Mouse (Mus musculus): ENCODE measurements around the gene Gsn. TPM values are rescaled to one million over a fixed set of nuclear protein-coding genes. Genes with fewer than 3 reads are reported as not detected.
A peak's percentile ranks its signal among the peaks of the same experiment; 100 is the strongest.

Gene Gsn
- polyA plus RNA-seq, 1 experiment from 2014 or later: 72.4 TPM

GRCm38 (mm10) chr2:35270531-35270984 is 14.4 kb downstream of the Gsn start:
- Histone ChIP-seq H3K4me1 (peaks cover 23% of the 10 kb centered on the region), H3K9me3 (replicated peaks) (no peaks in the 10 kb centered on the region), H3K36me3 (no peaks in the 10 kb centered on the region), H3K4me3 (no peak overlapping the region), H3K4me2 (replicated peaks) (peak overlapping the region; percentile 25), H3K27me3 (no peaks in the 10 kb centered on the region), H3K27ac (no peak overlapping the region), H3K9ac (0 out of 2 replicates have a peak overlapping the region, but pooled peaks have one; percentile 10)
- peak; percentile 49 for ATAC-seq (ENCODE audit: low FRiP score)
- WGBS: 9% methylated on average over 10 of the region's 10 CpGs

- Histone ChIP-seq H3K4me2 (replicated peaks) (no peak overlapping the region), H3K9ac (no peak overlapping the region), H3K27ac (no peak overlapping the region), H3K4me1 (peaks cover 20% of the 10 kb centered on the region), H3K9me3 (replicated peaks) (no peaks in the 10 kb centered on the region), H3K27me3 (no peaks in the 10 kb centered on the region), H3K4me3 (no peak overlapping the region), H3K36me3 (no peaks in the 10 kb centered on the region)
- WGBS: 66% methylated on average over 2 of the region's 2 CpGs
- ATAC-seq (ENCODE audit: low FRiP score): no peak
These were observed 15.6 kb downstream of the Gsn start for GRCm38 (mm10) chr2:35271817-35272216.

- Histone ChIP-seq H3K9ac (no peak overlapping the region), H3K27me3 (no peaks in the 10 kb centered on the region), H3K4me3 (no peak overlapping the region), H3K27ac (0 out of 2 replicates have a peak overlapping the region, but pooled peaks have one; percentile 40), H3K36me3 (no peaks in the 10 kb centered on the region), H3K9me3 (replicated peaks) (no peaks in the 10 kb centered on the region), H3K4me2 (replicated peaks) (no peak overlapping the region), H3K4me1 (peaks cover 20% of the 10 kb centered on the region)
- no peak for ATAC-seq (ENCODE audit: low FRiP score)
- WGBS: 86% methylated on average over 6 of the region's 6 CpGs
These were observed 16.7 kb downstream of the Gsn start for GRCm38 (mm10) chr2:35272881-35273280.

GRCm38 (mm10) chr2:35273536-35273935 is 17.4 kb downstream of the Gsn start:
- no peaks in the 10 kb centered on the region for H3K9me3 ChIP-seq (replicated peaks)
- ATAC-seq (ENCODE audit: low FRiP score): no peak
- WGBS: 32% methylated on average over 2 of the region's 2 CpGs

GRCm38 (mm10) chr2:35277686-35278085 is 21.5 kb downstream of the Gsn start:
- 79% methylated on average over 3 of the region's 3 CpGs for WGBS
- Histone ChIP-seq H3K4me3 (no peak overlapping the region), H3K9me3 (replicated peaks) (no peaks in the 10 kb centered on the region), H3K4me1 (peaks cover 15% of the 10 kb centered on the region), H3K27ac (no peak overlapping the region), H3K36me3 (no peaks in the 10 kb centered on the region), H3K27me3 (peaks cover 19% of the 10 kb centered on the region), H3K9ac (no peak overlapping the region), H3K4me2 (replicated peaks) (no peak overlapping the region)
- ATAC-seq (ENCODE audit: low FRiP score): no peak

More at GRCm38 (mm10) chr2:35273536-35273935, 17.4 kb downstream of the Gsn start:
- H3K27ac ChIP-seq: 0 out of 2 replicates have a peak overlapping the region, but pooled peaks have one; percentile 40
- peaks cover 20% of the 10 kb centered on the region for H3K4me1 ChIP-seq
- H3K36me3 ChIP-seq: no peaks in the 10 kb centered on the region
- no peaks in the 10 kb centered on the region for H3K27me3 ChIP-seq
- no peak overlapping the region for H3K9ac ChIP-seq
- no peak overlapping the region for H3K4me2 ChIP-seq (replicated peaks)
- no peak overlapping the region for H3K4me3 ChIP-seq

- Histone ChIP-seq H3K4me1 (peaks cover 10% of the 10 kb centered on the region), H3K36me3 (no peaks in the 10 kb centered on the region), H3K9ac (no peak overlapping the region), H3K27ac (no peak overlapping the region), H3K27me3 (peaks cover 29% of the 10 kb centered on the region), H3K4me2 (replicated peaks) (no peak overlapping the region), H3K9me3 (replicated peaks) (no peaks in the 10 kb centered on the region), H3K4me3 (no peak overlapping the region)
- 87% methylated on average over 7 of the region's 7 CpGs for WGBS
- no peak for ATAC-seq (ENCODE audit: low FRiP score)
These were observed 22.4 kb downstream of the Gsn start for GRCm38 (mm10) chr2:35278371-35279210.

- no peak for ATAC-seq (ENCODE audit: low FRiP score)
- Histone ChIP-seq H3K4me3 (no peak overlapping the region), H3K4me2 (replicated peaks) (no peak overlapping the region), H3K36me3 (no peaks in the 10 kb centered on the region), H3K9me3 (replicated peaks) (no peaks in the 10 kb centered on the region), H3K27ac (no peak overlapping the region), H3K4me1 (peaks cover 11% of the 10 kb centered on the region), H3K27me3 (peaks cover 33% of the 10 kb centered on the region), H3K9ac (no peak overlapping the region)
- WGBS: 60% methylated on average over 3 of the region's 3 CpGs
These were observed 23.8 kb downstream of the Gsn start for GRCm38 (mm10) chr2:35280001-35280400.

- no peaks in the 10 kb centered on the region for H3K36me3 ChIP-seq
- H3K4me2 ChIP-seq (replicated peaks): peak overlapping the region; percentile 57
- WGBS: 3% methylated on average over 32 of the region's 32 CpGs
- H3K9ac ChIP-seq: peak overlapping the region; percentile 47
- peak overlapping the region; percentile 27 for H3K4me3 ChIP-seq
- no peaks in the 10 kb centered on the region for H3K9me3 ChIP-seq (replicated peaks)
- ATAC-seq (ENCODE audit: low FRiP score): no peak
- H3K27ac ChIP-seq: no peak overlapping the region
- peaks cover 11% of the 10 kb centered on the region for H3K4me1 ChIP-seq
- peaks cover 36% of the 10 kb centered on the region for H3K27me3 ChIP-seq
These were observed 26.0 kb downstream of the Gsn start for GRCm38 (mm10) chr2:35282214-35282613.

GRCm38 (mm10) chr2:35283997-35284396 is 27.8 kb downstream of the Gsn start:
- WGBS: 80% methylated on average over 4 of the region's 4 CpGs
- H3K9me3 ChIP-seq (replicated peaks): no peaks in the 10 kb centered on the region
- H3K27ac ChIP-seq: no peak overlapping the region
- no peak overlapping the region for H3K9ac ChIP-seq
- peaks cover 36% of the 10 kb centered on the region for H3K27me3 ChIP-seq
- H3K36me3 ChIP-seq: no peaks in the 10 kb centered on the region
- no peak overlapping the region for H3K4me3 ChIP-seq
- no peak for ATAC-seq (ENCODE audit: low FRiP score)
- no peak overlapping the region for H3K4me2 ChIP-seq (replicated peaks)
- H3K4me1 ChIP-seq: peaks cover 11% of the 10 kb centered on the region

GRCm38 (mm10) chr2:35285209-35285608 is 29.0 kb downstream of the Gsn start:
- ATAC-seq (ENCODE audit: low FRiP score): no peak
- H3K9ac ChIP-seq: no peak overlapping the region
- WGBS: 78% methylated on average over 5 of the region's 5 CpGs
- no peak overlapping the region for H3K27ac ChIP-seq
- H3K4me1 ChIP-seq: peaks cover 11% of the 10 kb centered on the region
- H3K9me3 ChIP-seq (replicated peaks): no peaks in the 10 kb centered on the region
- no peaks in the 10 kb centered on the region for H3K36me3 ChIP-seq
- H3K27me3 ChIP-seq: peaks cover 36% of the 10 kb centered on the region
- no peak overlapping the region for H3K4me3 ChIP-seq
- H3K4me2 ChIP-seq (replicated peaks): no peak overlapping the region

- Histone ChIP-seq H3K9ac (no peak overlapping the region), H3K9me3 (replicated peaks) (no peaks in the 10 kb centered on the region), H3K4me1 (peaks cover 10% of the 10 kb centered on the region), H3K27ac (no peak overlapping the region), H3K4me3 (no peak overlapping the region), H3K4me2 (replicated peaks) (no peak overlapping the region), H3K36me3 (no peaks in the 10 kb centered on the region), H3K27me3 (peaks cover 22% of the 10 kb centered on the region)
- 82% methylated on average over 12 of the region's 12 CpGs for WGBS
- no peak for ATAC-seq (ENCODE audit: low FRiP score)
These were observed 30.9 kb downstream of the Gsn start for GRCm38 (mm10) chr2:35287017-35287620.

- ATAC-seq (ENCODE audit: low FRiP score): peak; percentile 33; the same call in 1 of the 2 replicates
- Histone ChIP-seq H3K27ac (no peak overlapping the region), H3K4me3 (no peak overlapping the region), H3K4me1 (0 out of 2 replicates have a peak, but pooled peaks cover 2% of the 10 kb centered on the region), H3K9me3 (replicated peaks) (no peaks in the 10 kb centered on the region), H3K9ac (no peak overlapping the region), H3K36me3 (no peaks in the 10 kb centered on the region), H3K4me2 (replicated peaks) (no peak overlapping the region), H3K27me3 (peaks cover 3% of the 10 kb centered on the region; the same call in 1 of the 2 replicates)
- 44% methylated on average over 13 of the region's 13 CpGs for WGBS
These were observed 32.8 kb downstream of the Gsn start for GRCm38 (mm10) chr2:35288758-35289635.

Measured in hindbrain, embryonic 12.5 days (tissue).